ENCODE assay signal across 17 mouse cellular contexts in the genomic region with DNA sequence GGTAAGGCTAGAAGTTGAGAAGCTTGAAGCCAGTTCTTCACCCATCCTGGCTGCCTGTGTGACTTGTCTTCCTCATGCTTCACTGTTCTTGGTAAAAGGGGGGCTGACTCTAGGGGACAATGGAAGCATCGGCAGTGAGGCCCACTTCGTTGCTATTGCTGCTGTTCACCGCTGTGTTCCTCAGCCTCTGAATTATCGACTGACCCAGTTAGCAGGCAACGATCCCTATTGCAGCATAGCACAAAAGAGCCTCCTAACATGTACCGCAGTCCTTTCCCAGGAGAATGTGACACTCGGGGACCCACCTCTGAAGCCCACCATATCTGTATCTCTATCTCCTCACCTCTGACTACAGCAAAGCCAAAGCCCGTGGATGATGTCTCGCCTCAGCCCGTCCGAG.
"Had no signal": no experiment of that assay in that cellular context is flagged by ENCODE, and none has a peak within 500 bp of the region (broad histone marks: within the 10 kb centered on the region; RNA-seq: fewer than 3 reads in every experiment).

No protein-coding gene starts in this region.

- H3K4me3 ChIP-seq: midbrain, embryonic 10.5 days; midbrain, embryonic 12.5 days; myocyte; neural tube, embryonic 13.5 days; neural tube, embryonic 15.5 days; stomach, embryonic 15.5 days had no signal

- H3K27ac ChIP-seq: liver, embryonic 14.5 days; midbrain, embryonic 10.5 days; midbrain, embryonic 12.5 days; neural tube, embryonic 13.5 days; neural tube, embryonic 15.5 days; stomach, embryonic 15.5 days; stomach, postnatal 0 days had no signal

- DNase-seq: lung, adult 18-20 months; lung, embryonic 14.5 days; lung, postnatal 10 days; lung, postnatal 4 days; midbrain, embryonic 14.5 days; right cerebral cortex, postnatal 4 days; thymus, adult 2 months; thymus, postnatal 25 days; thymus, postnatal 4 days had no signal
